Comparison of ENCODE assay signal across 23 mouse cellular contexts in genomic region chr12:115807978-115808377, GRCm38 (mm10).
"Had no signal": no experiment of that assay in that cellular context is flagged by ENCODE, and none has a peak within 500 bp of the region (broad histone marks: within the 10 kb centered on the region; RNA-seq: fewer than 3 reads in every experiment).

No protein-coding gene starts in this region.

- H3K27ac ChIP-seq: heart, embryonic 10.5 days; hindbrain, embryonic 13.5 days; hindbrain, embryonic 15.5 days; hindbrain, postnatal 0 days; kidney, embryonic 15.5 days; kidney, postnatal 0 days; layer of hippocampus, adult 2 months; left cerebral cortex, adult 2 months; limb, embryonic 10.5 days; limb, embryonic 12.5 days had no signal

- DNase-seq: forebrain, postnatal 0 days; gastrocnemius, postnatal 14 days; gastrocnemius, postnatal 36 days; heart, adult 18-20 months; heart, postnatal 10 days; heart, postnatal 4 days; kidney, adult 11 months; kidney, adult 2 months; kidney, adult 9 months; kidney, postnatal 25 days; kidney, postnatal 4 days had no signal

- ATAC-seq: forebrain, postnatal 0 days; hindbrain, postnatal 0 days; intestine, embryonic 16.5 days had no signal

- H3K36me3 ChIP-seq: heart, embryonic 10.5 days; heart, embryonic 12.5 days; hindbrain, embryonic 13.5 days; hindbrain, embryonic 15.5 days; kidney, embryonic 15.5 days; limb, embryonic 10.5 days; limb, embryonic 12.5 days had no signal

- H3K27me3 ChIP-seq: heart, embryonic 12.5 days; hindbrain, embryonic 13.5 days; hindbrain, embryonic 15.5 days; kidney, embryonic 15.5 days; limb, embryonic 12.5 days had no signal

- H3K4me1 ChIP-seq: heart, embryonic 10.5 days; heart, embryonic 12.5 days; hindbrain, embryonic 13.5 days; hindbrain, embryonic 15.5 days; kidney, embryonic 15.5 days; limb, embryonic 10.5 days; limb, embryonic 12.5 days had no signal

- H3K9ac ChIP-seq: forebrain, postnatal 0 days; heart, embryonic 12.5 days; hindbrain, embryonic 13.5 days; hindbrain, embryonic 15.5 days; kidney, embryonic 15.5 days; limb, embryonic 12.5 days had no signal

- H3K9me3 ChIP-seq: hindbrain, embryonic 15.5 days; limb, embryonic 10.5 days had no signal

- H3K4me2 ChIP-seq: heart, embryonic 12.5 days; hindbrain, embryonic 13.5 days; hindbrain, embryonic 15.5 days; kidney, embryonic 15.5 days; limb, embryonic 12.5 days had no signal

- H3K4me3 ChIP-seq: heart, embryonic 10.5 days; heart, embryonic 12.5 days; hindbrain, embryonic 13.5 days; hindbrain, embryonic 15.5 days; kidney, embryonic 15.5 days; layer of hippocampus, adult 2 months; left cerebral cortex, adult 2 months; limb, embryonic 10.5 days; limb, embryonic 12.5 days had no signal
